Mouse (Mus musculus): ENCODE measurements around the gene Hpca.

Hpca gene

DNA sequence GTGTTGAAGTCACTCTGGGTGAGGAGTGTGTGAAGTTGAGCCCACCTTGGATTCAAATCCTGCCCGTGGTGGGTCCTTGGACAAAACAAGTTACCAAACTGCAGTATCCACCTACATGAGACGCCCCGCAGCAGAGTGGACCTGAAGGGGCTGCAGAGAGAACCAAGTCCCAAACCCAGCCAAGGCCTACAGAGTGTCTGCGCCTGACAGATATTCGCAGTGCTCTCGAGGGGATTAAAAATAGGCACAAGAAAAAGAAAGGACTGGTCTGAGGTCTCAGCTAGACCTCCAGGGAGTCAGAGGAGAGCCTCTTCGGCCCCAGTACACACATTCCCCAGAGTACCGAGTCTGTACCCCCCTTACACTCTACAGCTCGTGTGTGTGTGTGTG is 14.3 kb upstream of the Hpca start:
- DNase-seq: no peak

- DNase-seq: no peak
Observed at GRCm38 (mm10) chr4:129135637-129136036, 13.8 kb upstream of the Hpca start.

DNA sequence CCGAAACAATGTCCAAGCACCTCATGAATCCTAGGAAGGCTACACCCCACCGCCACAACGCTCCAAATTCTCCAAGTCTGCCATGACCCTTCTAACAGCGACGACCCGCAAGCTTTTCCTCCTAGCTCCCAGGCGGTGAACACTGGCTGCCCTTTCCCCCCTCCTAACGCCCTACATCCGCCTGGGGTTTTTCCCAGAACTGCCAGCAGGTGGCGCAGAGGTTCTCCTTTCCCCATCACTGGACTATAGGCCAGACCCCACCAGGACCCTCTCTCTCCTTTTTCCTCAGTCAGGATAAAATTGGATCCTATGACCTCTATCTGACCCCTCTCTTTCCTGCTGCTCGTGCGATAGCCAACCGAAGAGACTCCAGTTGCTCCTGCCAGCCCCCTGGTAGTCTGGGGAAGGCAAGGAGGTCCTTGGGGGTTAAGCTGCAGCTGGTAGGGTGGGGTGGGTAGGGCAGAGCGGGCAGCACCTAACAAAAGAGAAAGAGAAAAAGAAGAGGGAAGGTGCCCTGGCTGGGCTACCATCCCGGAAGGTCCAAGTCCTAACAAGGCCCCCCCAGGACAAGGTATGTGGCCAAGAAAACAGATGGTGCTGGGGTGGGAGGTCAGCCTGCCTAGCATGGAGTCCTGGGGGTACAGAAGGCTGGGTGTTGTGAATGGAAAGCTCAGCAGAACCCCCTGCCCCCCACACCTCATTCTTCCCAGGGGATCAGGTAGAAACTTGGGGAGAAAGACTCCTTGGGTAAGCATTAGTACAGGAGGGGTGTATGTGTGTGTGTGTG is 13.2 kb upstream of the Hpca start:
- DNase-seq: no peak

DNA sequence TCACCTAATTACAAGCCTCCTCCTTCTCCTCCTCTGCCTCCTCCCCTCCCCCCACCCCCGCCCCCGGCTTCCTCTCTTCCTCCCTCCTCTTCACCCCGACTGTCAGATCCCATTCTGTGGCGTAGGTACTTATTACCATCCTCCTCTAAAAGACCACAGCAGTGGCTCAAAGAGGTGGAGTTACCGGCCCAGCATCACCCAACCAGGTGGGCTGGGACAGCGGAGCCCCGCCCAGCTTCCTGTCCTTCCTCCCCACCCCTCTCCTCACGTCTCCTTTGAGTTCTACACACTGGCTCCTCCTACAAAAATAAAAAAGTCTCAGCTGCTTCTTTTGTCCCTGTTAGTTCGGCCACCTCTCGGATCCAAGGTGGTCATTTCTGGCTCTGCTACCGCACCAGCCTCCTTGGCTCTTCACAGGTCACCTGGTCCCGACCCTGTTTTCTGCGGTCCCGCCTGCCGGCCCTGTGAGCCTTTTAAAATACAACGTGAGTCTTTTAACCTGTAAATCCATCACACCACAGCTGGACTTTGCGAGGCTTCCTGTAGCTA is 9.0 kb upstream of the Hpca start:
- DNase-seq: no peak

DNA sequence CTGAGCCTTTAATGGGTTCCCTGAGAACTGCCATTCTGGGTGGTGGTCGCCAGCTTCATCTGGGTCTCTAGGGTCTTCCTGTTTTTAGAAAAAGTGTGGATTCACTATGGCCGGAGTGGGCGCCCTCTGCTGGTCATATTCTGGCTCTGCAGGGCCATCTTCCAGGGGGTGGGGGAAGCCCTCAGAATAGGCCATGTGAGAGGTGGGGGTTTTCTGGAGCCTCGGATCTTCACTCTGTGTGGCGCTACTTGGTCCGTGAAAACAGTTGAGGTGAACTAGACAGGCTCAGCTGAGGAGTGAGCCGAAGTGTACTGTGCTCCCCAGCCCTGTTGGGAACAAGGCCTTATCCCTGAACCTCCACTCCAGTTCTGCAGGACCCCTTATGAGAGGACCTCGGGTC is 8.3 kb upstream of the Hpca start:
- no peak for DNase-seq

- no peak for DNase-seq
Observed at GRCm38 (mm10) chr4:129129387-129129786, 7.6 kb upstream of the Hpca start.

GRCm38 (mm10) chr4:129128582-129129338 is 6.9 kb upstream of the Hpca start:
- DNase-seq: peak; percentile 76

- DNase-seq: no peak
Observed at GRCm38 (mm10) chr4:129125736-129126451, 4.1 kb upstream of the Hpca start.

DNA sequence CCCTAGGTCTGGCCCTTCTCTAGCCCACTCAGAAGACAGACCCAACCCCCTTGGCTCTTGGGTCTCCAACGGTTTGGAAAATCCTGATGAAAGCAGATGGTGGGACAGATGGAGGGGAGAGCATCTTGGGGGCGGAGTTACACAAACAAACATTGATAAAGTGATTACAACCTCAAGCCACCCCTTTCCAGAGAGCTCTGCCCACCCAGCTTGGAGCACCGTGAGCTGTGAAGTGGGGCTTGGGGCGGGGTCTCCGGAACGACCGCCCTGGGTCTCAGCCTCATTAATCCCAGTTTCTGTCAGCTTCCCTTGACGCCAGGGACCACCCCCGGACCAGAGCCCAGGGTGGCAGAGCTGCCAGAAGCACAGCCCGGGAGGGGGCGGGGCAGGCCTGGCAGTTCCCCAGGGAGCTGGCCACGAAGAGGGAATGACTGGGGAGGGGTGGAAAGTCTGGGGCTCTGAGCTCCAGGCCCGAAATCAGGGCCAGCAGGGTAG is 2.9 kb upstream of the Hpca start:
- peak; percentile 85 for DNase-seq

DNA sequence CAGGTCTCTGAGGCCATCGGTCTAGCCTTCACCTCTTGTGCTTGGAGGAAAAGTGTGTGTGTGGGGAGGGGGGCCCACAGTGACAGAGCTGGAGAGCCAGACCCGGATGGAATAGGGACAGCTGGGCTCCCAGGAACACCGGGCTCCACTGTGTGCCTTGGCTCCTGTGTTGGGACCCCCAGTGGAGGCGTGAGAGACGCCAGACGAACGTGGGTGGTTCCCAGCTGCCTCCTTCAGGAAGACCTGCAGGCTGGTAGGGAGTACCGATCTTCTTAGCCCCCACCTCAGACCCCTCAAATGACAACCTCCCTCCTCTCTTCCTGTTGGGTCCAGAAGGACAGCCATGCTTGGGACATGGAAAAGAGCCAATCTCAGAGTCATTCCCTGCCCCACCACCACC is 883 bp upstream of the Hpca start:
- DNase-seq: peak; percentile 85

GRCm38 (mm10) chr4:129122107-129122506 is 271 bp upstream of the Hpca start:
- DNase-seq: no peak

DNA sequence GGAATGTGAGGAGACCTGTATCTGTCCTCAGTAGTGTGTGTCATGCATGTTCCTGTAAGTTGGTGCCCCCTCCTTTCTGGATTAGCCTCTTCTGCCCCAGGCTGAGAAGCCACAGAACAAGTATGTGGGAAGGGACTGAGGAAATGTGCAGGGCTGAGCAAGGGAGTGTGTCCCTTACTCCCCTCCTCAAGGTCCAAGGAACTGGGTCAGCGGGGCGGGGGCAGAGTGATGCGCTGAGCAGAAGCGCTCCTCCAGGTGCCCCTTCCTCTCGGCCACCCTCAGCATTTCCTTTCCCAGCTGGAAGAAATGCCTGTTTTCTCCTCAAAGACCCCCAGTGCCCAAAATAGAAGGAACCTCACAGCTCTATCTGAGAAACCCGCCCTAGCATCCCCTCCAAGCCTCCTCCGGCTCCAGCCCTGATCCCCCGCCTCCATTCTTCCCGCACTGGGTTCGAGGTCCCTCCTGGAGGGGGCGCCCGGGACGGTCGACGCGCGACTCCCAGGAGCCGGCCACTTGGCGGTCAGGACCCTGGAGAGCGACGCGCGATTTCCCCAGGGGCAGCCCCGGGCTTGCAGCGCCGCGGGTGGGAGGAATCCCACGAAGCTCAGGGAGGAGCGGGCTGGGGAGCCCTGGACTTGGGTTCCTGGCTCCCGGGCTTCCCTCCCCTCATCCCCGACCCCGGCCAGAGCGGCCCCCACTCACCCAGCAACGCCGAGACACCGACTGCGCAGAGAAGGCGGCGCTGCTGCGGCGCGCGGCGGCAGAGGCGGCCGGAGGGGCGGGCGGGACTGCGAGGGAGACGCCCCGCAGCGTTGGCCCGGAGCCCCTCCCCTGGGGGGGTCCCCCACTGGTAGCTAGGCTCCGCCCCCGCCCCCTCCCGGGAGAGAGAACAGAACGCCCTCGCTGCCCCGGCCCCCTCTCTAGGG is 1.1 kb downstream of the Hpca start:
- peak; percentile 81 for DNase-seq

DNA sequence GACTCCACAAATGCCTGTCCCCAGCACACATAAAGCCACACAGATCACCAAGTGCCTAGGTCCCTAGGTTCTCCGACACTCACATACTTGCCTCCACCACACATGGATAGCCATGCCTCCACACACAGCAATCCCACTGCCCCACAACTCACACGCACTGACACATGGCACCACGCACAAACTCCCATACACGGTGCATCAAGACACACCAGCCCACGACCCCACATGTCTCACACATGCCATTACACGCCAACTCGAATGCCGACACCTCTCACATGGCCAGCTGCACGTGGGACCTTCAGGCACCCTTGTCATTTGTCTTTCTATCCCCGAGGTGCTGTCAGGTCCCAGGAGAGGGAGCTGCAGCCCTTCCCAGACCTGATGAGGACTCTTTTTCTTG is 2.1 kb downstream of the Hpca start:
- no peak for DNase-seq

DNA sequence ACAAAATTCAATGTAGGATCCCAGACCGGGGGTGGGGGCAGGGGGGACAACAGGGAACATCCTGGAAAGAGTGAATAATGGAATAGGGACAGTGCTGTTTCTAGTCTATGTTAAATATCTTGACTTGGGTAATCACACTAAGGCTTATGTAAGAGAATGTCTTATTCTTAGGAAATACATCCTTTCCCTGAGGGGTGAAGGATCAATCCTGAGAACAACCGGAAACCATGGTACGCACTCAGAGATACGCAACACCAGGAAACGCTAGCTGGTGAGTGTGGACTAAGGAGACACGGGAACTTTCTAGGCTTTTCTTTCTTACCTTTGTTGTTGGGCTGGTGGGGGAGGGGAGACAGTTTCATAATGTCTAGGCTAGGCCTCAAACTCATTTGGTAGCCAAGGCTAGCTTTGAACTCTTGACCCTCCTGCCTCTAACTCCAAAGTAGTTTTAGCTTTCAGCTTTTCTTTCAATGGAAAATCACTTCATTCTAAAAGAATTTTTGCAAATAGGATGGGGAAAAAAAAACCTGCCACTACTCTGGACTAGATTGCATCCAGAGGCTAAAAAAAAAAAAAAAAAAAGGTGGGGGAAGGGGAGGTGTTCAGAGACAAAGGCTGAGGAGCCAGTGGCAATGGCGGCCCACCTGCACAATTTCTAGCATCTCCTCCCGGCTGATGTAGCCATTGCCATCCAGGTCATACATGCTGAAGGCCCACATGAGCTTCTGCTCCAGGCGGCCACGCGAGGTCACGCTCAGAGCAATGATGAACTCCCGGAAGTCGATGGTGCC is 3.9 kb downstream of the Hpca start:
- no peak for DNase-seq

DNA sequence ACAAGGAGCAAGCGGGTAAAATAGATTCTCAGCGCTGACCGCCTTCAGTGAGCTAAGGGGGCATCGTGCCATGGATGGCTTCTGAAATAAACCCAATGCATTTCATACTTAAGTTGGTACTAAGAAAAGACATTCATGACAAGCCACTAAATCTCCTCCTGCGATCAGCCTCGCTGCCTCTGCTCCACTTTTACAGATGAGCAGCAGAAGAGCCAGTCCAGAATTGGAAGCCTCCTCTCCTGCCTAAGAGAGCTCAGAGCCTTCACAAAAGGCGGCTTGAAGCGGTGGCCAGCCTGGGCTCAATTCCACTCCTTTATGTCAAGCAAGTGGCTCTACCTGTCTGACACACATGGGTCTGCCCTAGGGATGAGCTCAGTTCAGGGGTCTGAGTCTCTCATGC is 5.1 kb downstream of the Hpca start:
- DNase-seq: no peak

- DNase-seq: peak; percentile 93
Observed at GRCm38 (mm10) chr4:129113083-129113988, 8.5 kb downstream of the Hpca start.

DNA sequence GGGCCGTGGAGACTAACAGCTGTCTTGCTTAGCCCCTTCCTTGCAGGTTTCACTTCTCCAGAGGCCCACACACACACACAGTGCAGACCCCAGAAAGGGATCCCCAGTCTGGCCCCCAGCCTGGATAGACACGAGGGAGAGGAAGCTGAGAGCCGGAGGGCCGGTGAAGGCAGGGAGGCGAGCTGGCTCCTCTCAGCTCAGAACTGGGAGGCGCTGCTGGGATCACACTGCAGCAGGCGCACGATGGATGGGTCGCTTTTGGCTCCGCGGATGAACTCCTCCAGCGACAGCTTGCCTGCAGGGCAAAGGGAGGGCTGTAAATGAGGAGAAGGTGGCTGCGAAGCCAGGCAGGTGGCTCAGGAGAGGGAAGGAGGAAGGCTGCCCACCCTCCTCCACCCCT is 9.6 kb downstream of the Hpca start:
- DNase-seq: no peak

DNA sequence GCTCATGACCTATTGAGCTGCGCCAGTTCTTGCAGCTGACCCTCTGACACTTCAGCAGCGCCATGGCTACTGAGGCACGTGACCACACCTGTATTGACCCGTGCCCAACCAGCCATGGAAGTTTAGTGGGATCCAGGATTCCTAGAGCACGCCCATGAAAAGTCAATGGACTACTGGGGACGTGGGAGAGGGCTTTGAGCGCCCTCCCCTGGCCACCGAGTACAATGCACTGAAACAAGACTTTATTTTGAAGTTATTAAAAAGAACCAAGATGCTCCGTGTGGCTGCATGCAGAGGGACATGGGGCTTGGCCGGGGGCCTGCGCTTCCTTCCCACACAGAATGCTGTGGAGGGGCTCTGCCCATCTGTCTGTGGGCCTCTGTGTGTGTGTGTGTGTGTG is 10.5 kb downstream of the Hpca start:
- no peak for DNase-seq

GRCm38 (mm10) chr4:129110804-129111203 is 11.0 kb downstream of the Hpca start:
- DNase-seq: no peak

GRCm38 (mm10) chr4:129108624-129109023 is 13.2 kb downstream of the Hpca start:
- no peak for DNase-seq

Data from layer of hippocampus, adult 9-11 months (tissue).